Mouse (Mus musculus): ENCODE measurements around the gene Itih4. TPM values are rescaled to one million over a fixed set of nuclear protein-coding genes. Genes with fewer than 3 reads are reported as not detected.

The Itih4 gene
- 0.95 and 1.6 TPM in 2 replicates for polyA plus RNA-seq (2012; rRNA removed)

GRCm38 (mm10) chr14:30886204-30886603 is at the start of gene Itih4:
Gene Itih4, plus strand, starts transcription at chr14:30886476.

DNA sequence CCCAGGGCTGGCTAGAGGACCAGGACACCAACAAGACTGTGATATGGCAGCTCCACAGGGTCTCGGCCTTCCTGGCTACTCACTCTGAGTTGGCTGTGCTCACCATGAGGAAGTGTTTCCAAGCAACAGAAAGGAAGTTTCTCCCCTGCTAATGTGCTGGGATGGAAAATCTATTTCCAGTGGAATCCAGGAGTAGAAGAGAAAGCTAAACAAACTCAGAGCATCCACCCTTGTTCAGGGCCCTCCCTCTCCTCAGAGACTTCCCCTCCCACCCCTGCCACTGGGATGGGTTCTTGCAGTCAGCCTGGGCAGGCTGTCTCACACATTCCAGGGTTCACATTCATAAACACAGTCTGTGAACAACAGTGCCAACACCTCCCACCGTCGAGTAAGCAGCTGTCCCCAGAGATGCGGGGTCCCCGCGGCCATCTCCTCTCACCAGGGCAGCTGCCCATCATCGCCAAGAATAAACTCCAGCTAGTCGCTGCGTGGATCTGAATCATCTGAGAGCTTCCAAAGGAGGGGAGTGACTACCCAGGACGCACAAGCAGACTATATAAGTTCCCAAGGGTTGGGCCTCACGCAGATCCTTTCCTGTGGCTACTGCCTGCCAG is 7.2 kb upstream of the Itih4 start, which contains the start of gene Mustn1:
Gene Mustn1, plus strand, starts transcription at position 243 of the 614 bp plus-strand sequence.

GRCm38 (mm10) chr14:30923375-30924105 is 37.3 kb downstream of the Itih4 start, which contains the start of gene Itih3:
Gene Itih3, minus strand, starts transcription at chr14:30923760.

DNA sequence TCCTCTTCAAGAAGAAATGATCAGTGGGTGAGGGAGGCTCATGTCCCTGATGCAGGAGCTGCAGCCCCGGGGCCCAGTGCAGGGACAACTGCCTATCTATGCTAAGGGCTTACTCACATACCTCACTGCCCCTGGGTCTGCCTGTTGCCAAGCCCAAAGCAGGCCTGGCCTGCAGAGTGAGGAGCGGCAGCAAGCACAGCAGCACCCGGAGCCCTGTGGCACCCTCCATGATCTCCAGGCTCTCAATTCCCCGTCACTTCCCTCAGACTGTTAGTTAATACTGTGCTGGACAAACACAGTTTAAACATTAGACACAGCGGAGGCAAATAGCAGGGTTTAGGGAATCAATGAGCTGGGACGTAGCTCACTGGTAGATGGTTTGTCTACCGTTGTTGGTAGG is 56.8 kb downstream of the Itih4 start, which contains the start of gene Itih1:
Gene Itih1, minus strand, starts transcription at position 252 of the 400 bp plus-strand sequence.

GRCm38 (mm10) chr14:30951154-30951825 is 65.0 kb downstream of the Itih4 start, which contains the start of gene Nek4:
Gene Nek4, plus strand, starts transcription at chr14:30951377.

Other genes starting within 250 kb of the Itih4 start
- gene Rft1, start 232.1 kb upstream of the Itih4 start, polyA plus RNA-seq (2012; rRNA removed): 20.8 and 27.4 TPM in 2 replicates
- 1.1 TPM in 2 replicates for gene Sfmbt1, start 171.6 kb upstream of the Itih4 start, polyA plus RNA-seq (2012; rRNA removed)
- gene Tmem110, start 60.9 kb upstream of the Itih4 start, polyA plus RNA-seq (2012; rRNA removed): 33.0 and 42.0 TPM in 2 replicates
- 32.2 and 38.3 TPM in 2 replicates for gene Mustn1, start 7.3 kb upstream of the Itih4 start, polyA plus RNA-seq (2012; rRNA removed)
- 0.70 and 1.7 TPM in 2 replicates for gene Itih3, start 37.3 kb downstream of the Itih4 start, polyA plus RNA-seq (2012; rRNA removed)
- 0.10 and 0.25 TPM in 2 replicates for gene Itih1, start 56.8 kb downstream of the Itih4 start, polyA plus RNA-seq (2012; rRNA removed)
- 5.3 and 6.0 TPM in 2 replicates for gene Nek4, start 64.9 kb downstream of the Itih4 start, polyA plus RNA-seq (2012; rRNA removed)
- 29.6 and 34.0 TPM in 2 replicates for gene Glt8d1, start 114.9 kb downstream of the Itih4 start, polyA plus RNA-seq (2012; rRNA removed)
- 86.0 and 103 TPM in 2 replicates for gene Spcs1, start 115.2 kb downstream of the Itih4 start, polyA plus RNA-seq (2012; rRNA removed)
- gene Pbrm1, start 132.7 kb downstream of the Itih4 start, polyA plus RNA-seq (2012; rRNA removed): 18.3 and 21.1 TPM in 2 replicates
- gene Gnl3, start 132.7 kb downstream of the Itih4 start, polyA plus RNA-seq (2012; rRNA removed): 15.6 and 20.4 TPM in 2 replicates
- 37.4 and 49.0 TPM in 2 replicates for gene Smim4, start 242.5 kb downstream of the Itih4 start, polyA plus RNA-seq (2012; rRNA removed)
- 219 and 301 TPM in 2 replicates for gene Nt5dc2, start 244.6 kb downstream of the Itih4 start, polyA plus RNA-seq (2012; rRNA removed)